Mouse (Mus musculus) left cerebral cortex, adult 2 months (tissue): ENCODE measurements around the gene Capza1. TPM values are rescaled to one million over a fixed set of nuclear protein-coding genes. Genes with fewer than 3 reads are reported as not detected.
"Not testable (repeated sequence)": the region's sequence is repeated elsewhere in the genome, so short reads cannot be mapped to it uniquely, and the experiment has no call there.

Experiments
- DNase-seq, 2 experiments: peaks; one replicate each; pipeline ENCODE4 v3.0.0; 2021 to 2022; ENCODE audit warnings: low spot score in 2 of 2, mixed read lengths in 1 of 2; ENCODE audit errors: extremely low spot score in 1 of 2
- H3K27ac ChIP-seq: fragments of 200-600 bp; 2 replicates; pipeline ENCODE4 v1.8.1; 2022
- H3K4me3 ChIP-seq: fragments of 200-600 bp; 2 replicates; pipeline ENCODE4 v1.8.1; 2022
- CTCF ChIP-seq: fragments of 200-600 bp; IDR thresholded peaks from 2 replicates; pipeline ENCODE4 v1.8.1; 2022; ENCODE audit warnings: antibody characterized with exemption, mild to moderate bottlenecking, moderate library complexity
- intact Hi-C: fragments of 180-260 bp; cut with DNase I; formaldehyde crosslinking; loops from one replicate; pipeline ENCODE4 v1.15.1; 2025
- long read RNA-seq, 2 experiments: library from polyadenylated mRNA; stranded (forward); transcript quantifications; one replicate each; pipeline ENCODE4 v2.0.0; 2021; ENCODE audit warnings: borderline mapping rate in 2 of 2
- total RNA-seq, 2 experiments: library from RNA; stranded (reverse); gene quantifications; 2 replicates each; pipeline ENCODE4 v1.2.3; 2021

The Capza1 gene
- total RNA-seq = 10 to 100 TPM; 35.1 to 39.8 TPM
- long read RNA-seq, experiment 1, transcript Capza1-201 (10 exons, 3,193 nt) = major isoform, 44 of 54 reads
- long read RNA-seq, experiment 1, partial matches to known transcripts = 2 of 54 reads
- long read RNA-seq, experiment 1, other reads (novel, unspliced or antisense) = 8 of 54 reads
- long read RNA-seq, experiment 2, transcript Capza1-201 (10 exons, 3,193 nt) = major isoform, 21 of 21 reads
- long read RNA-seq, experiment 2, partial matches to known transcripts = 0 of 21 reads
- long read RNA-seq, experiment 2, other reads (novel, unspliced or antisense) = 0 of 21 reads

GRCm38 (mm10) chr3:104863786-104864650 is at the start of gene Capza1, which contains the start of gene St7l:
Gene Capza1 (minus strand): TSS chr3:104864505.
Gene St7l (plus strand): TSS chr3:104864005.
- Histone ChIP-seq H3K27ac (peak within 1 kb of the TSS; percentile 96), H3K4me3 (peak within 1 kb of the TSS; percentile 100)
- no peak for TF ChIP-seq CTCF
- intact Hi-C loops = loop anchor here (1.0 to 5.0 kb wide), 3 partner anchors 75 to 195 kb away; no protein-coding TSS in a partner anchor
- DNase-seq = peak; percentile 88 to 91

- TF ChIP-seq CTCF = no peak
- no peak for DNase-seq
- intact Hi-C loops = no loop called here
- H3K4me3 ChIP-seq = no peak overlapping the region
- H3K27ac ChIP-seq = no peak overlapping the region
These were observed 44.9 kb upstream of the Capza1 start for GRCm38 (mm10) chr3:104909195-104909594.

DNA sequence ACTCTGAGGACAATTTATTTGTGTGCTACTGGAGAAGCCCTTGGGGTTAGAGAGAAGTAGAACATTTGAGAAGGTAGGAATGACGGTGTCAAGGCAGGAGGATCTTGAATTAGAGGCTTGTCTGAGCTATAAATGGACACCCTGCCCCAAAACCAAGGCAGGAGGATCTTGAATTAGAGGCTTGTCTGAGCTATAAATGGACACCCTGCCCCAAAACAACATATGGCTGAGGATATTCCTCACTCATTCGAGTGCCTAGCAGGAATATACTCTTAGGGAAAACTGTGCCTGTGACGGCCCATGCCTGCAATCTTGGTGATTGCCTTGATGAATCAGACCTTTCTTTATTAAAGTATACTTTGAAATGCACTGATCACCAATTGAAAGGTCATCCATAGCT is 41.7 kb upstream of the Capza1 start:
- intact Hi-C loops = no loop called here
- H3K4me3 ChIP-seq = no peak overlapping the region
- no peak for TF ChIP-seq CTCF
- peak overlapping the region; percentile 82 for H3K27ac ChIP-seq
- peak in 1 of 2 experiments; percentile 21 for DNase-seq

- DNase-seq = no peak
- intact Hi-C loops = no loop called here
- Histone ChIP-seq H3K4me3 (no peak overlapping the region), H3K27ac (peak overlapping the region; percentile 82)
- no peak for TF ChIP-seq CTCF
These were observed 41.1 kb upstream of the Capza1 start for GRCm38 (mm10) chr3:104905389-104905788.

DNA sequence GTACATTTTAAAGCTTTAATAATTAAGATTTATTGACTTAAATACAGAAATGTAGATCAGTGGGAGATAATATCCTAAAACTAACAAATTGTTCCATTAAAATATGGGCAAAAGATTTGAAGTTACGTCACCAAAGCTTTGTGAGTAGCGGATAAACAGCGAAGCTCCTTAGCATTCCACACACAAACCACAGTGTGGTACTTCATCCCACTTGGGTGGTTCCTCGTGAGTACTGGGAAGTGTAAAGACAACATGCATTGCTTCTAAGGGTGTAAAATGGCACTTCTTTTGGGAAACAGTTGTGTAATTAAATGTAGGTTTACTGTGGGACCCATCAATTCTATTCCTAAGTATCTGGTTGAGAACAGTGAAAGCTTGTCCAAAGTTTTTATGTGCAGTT is 36.8 kb upstream of the Capza1 start:
- no peak for DNase-seq
- no peak overlapping the region for H3K4me3 ChIP-seq
- no peak overlapping the region for H3K27ac ChIP-seq
- intact Hi-C loops = no loop called here
- TF ChIP-seq CTCF = no peak

DNA sequence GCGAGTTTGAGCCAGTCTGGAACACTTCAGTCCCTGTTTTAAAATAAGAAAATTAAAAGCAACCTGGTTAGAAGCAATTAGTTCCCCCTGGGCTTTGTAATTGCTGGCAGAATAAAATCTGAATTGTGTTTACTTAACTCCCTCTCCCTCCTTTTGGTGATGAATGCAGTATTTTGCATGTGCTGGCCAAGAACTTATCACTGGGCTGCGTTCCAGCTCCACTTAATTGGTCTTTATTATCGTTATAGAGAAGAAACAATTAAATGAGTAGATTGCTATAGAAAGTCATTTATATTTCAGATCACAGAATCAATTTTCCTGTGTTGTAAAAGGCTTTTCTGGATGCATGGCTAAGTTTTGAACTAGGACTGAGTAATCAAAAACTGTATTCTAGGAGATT is 31.8 kb upstream of the Capza1 start:
- Histone ChIP-seq H3K4me3 (no peak overlapping the region), H3K27ac (no peak overlapping the region)
- intact Hi-C loops = no loop called here
- TF ChIP-seq CTCF = no peak
- DNase-seq = no peak

DNA sequence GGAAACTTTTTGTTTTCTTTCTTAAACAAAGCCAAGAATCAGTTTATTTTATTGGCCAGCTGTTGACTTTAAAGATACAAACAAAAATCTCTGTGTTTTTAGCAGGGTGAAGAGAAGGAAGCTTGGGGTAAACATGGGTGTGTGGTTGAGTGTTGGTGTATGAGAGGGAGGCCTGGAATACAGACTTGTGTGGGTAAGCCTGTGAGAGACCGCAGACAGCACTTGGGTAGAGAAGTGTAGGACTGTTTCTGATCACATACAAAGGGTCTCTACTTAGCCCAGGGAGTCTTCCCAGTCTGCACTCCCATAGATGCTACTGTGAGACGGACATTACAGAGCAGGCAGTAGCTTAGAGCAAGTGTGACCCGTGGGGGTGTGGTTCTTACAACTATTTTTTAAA is 24.3 kb upstream of the Capza1 start:
- intact Hi-C loops = no loop called here
- Histone ChIP-seq H3K4me3 (no peak overlapping the region), H3K27ac (no peak overlapping the region)
- TF ChIP-seq CTCF = no peak
- DNase-seq = no peak

DNA sequence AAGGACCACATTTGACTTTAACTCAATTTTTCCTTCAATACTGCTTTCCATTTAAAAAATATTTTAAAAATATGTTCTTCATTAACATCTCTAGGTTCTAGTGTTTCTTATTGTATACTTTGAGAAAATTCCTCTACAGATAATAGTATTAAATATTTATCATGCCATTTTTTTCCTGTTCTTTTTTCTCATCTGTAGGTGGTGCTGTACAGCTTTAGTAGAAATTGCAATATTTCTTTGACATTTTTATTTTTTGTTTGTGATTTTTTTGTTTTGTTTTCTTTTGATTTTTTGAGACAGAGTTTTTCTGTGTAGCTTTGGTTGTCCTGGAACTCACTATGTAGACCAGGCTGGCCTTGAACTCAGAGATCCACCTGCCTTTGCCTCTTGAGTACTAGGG is 5.3 kb upstream of the Capza1 start:
- Histone ChIP-seq H3K27ac (no peak overlapping the region), H3K4me3 (no peak overlapping the region)
- intact Hi-C loops = loop anchor here (5.0 kb wide), 1 partner anchor 98 kb away; no protein-coding TSS in a partner anchor
- peak; percentile 45 for TF ChIP-seq CTCF
- DNase-seq = no peak

DNA sequence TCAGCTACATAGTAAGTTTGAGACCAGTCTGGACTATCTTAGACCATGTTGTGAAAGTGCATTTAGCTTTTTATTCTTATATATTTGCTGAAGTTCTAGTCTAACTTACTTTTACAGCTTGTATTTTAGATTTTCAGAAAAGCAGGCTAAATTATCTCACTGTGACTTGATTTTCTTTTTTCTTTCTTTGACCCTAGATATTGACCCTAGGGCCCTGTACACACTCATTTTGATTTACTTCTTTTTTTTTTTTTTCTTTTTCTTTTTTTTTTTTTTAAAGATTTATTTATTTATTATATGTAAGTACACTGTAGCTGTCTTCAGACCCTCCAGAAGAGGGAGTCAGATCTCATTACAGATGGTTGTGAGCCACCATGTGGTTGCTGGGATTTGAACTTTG is 2.4 kb upstream of the Capza1 start:
- intact Hi-C loops = loop anchor here (5.0 kb wide), 1 partner anchor 101 kb away; no protein-coding TSS in a partner anchor

GRCm38 (mm10) chr3:104865341-104865788 is 1.1 kb upstream of the Capza1 start:
- DNase-seq = no peak
- H3K4me3 ChIP-seq = peak overlapping the region; percentile 100
- H3K27ac ChIP-seq = peak overlapping the region; percentile 96
- no peak for TF ChIP-seq CTCF
- intact Hi-C loops = loop anchor here (2.0 to 5.0 kb wide), 2 partner anchors 102 to 193 kb away; no protein-coding TSS in a partner anchor

More for the DNA sequence above, 2.4 kb upstream of the Capza1 start:
- not testable (repeated sequence) for DNase-seq, H3K4me3 ChIP-seq, H3K27ac ChIP-seq

DNA sequence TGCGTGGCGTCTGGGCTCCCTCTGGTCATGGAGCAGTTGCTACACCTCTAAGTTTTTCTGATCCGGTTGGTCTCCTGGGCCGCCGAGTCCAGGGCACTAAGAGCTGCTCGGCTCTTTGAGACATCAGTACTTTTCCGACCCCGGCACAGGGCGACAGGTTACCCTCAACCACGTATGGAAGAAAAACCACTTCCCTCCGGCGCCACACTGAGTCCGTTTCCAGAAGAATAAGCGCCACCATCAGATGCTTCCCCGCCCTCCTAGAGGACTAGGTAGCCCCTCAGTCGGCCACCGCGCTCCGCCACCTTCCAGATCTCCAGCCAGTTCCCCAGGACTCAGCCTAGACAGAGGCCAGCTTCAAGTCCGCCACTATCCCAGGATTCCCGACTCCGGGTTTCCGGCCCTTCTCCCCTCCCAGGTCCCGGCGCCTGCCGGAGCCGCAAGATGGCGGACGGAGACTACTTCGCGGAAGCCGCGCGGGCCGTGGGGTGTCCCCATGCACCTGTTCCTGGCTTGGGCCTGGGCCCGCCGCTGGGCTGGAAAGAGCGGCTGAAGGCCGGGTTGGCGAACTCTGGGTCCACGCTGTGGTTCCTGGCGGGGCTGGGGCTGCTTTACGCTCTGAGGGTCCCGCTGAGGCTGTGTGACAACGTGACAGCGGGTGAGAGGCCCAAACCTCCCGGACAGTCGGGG is 491 bp upstream of the Capza1 start:
- TF ChIP-seq CTCF = no peak
- DNase-seq = peak; percentile 88
- intact Hi-C loops = loop anchor here (1.0 to 5.0 kb wide), 4 partner anchors 75 to 194 kb away; no protein-coding TSS in a partner anchor
- Histone ChIP-seq H3K27ac (peak overlapping the region; percentile 96), H3K4me3 (peak overlapping the region; percentile 100)
